Mouse (Mus musculus) embryonic facial prominence, embryonic 10.5 days (tissue): Measurements from ENCODE around the gene Sar1a. TPM values are rescaled to one million over a fixed set of nuclear protein-coding genes. Genes with fewer than 3 reads are reported as not detected.

Experiments
- DNase-seq: peaks from one replicate; pipeline ENCODE4 v3.0.0-alpha.2; 2017; ENCODE audit warnings: low spot score
- H3K27ac ChIP-seq: fragments of 300-500 bp; sonication (generic); replicated peaks from 2 replicates; pipeline ENCODE4 v1.5.1; 2016; ENCODE audit warnings: mild to moderate bottlenecking
- H3K27me3 ChIP-seq: fragments of 300-500 bp; sonication (generic); replicated peaks from 2 replicates; pipeline ENCODE4 v1.6.1; 2016; ENCODE audit warnings: low read depth, mild to moderate bottlenecking; ENCODE audit not compliant: poor library complexity, severe bottlenecking
- H3K36me3 ChIP-seq: fragments of 300-500 bp; sonication (generic); replicated peaks from 2 replicates; pipeline ENCODE4 v1.6.1; 2016; ENCODE audit warnings: mild to moderate bottlenecking, moderate library complexity
- H3K4me1 ChIP-seq: fragments of 300-500 bp; sonication (generic); 2 replicates; pipeline ENCODE4 v1.6.1; 2016
- H3K4me3 ChIP-seq: fragments of 300-500 bp; sonication (generic); 2 replicates; pipeline ENCODE4 v1.5.1; 2016; ENCODE audit warnings: mild to moderate bottlenecking, moderate library complexity
- H3K9me3 ChIP-seq: fragments of 300-500 bp; sonication (generic); 2 replicates; pipeline ENCODE4 v1.6.1; 2016; ENCODE audit warnings: mild to moderate bottlenecking
- WGBS: fragments of 180-500 bp; shearing (Covaris S2); methylation state at CpG from one replicate; pipeline ENCODE4 v1.1.7; 2016; 5-methylcytosine and 5-hydroxymethylcytosine counted together
- polyA plus RNA-seq: library from polyadenylated mRNA; unstranded; fragments of >200 nt; fragmentation: Nextera tagmentation; extraction: Ambion mirVana; gene quantifications from 2 replicates; pipeline ENCODE4 v1.2.1, GENCODE M21; 2016

The Sar1a gene
- polyA plus RNA-seq = 217 and 224 TPM in 2 replicates

GRCm38 (mm10) chr10:61680015-61680913 is at the start of gene Sar1a:
Sar1a (plus strand) TSS chr10:61680299.
- WGBS = under 1% methylated on average over 84 of the region's 84 CpGs
- peaks cover 22% of the 10 kb centered on the region for H3K36me3 ChIP-seq
- H3K4me1 ChIP-seq = peaks cover 21% of the 10 kb centered on the region
- peak within 1 kb of the TSS; percentile 93 for H3K27ac ChIP-seq
- no peaks in the 10 kb centered on the region for H3K9me3 ChIP-seq
- no peaks in the 10 kb centered on the region for H3K27me3 ChIP-seq
- peak within 1 kb of the TSS; percentile 91 for H3K4me3 ChIP-seq
- DNase-seq = peak; percentile 100

- Histone ChIP-seq H3K36me3 (no peaks in the 10 kb centered on the region), H3K27me3 (peaks cover 7% of the 10 kb centered on the region; the same call in 1 of the 2 replicates), H3K9me3 (no peaks in the 10 kb centered on the region), H3K4me1 (peaks cover 9% of the 10 kb centered on the region), H3K27ac (no peak overlapping the region), H3K4me3 (no peak overlapping the region)
- WGBS = 81% methylated on average over 10 of the region's 10 CpGs
- DNase-seq = no peak
Measured at GRCm38 (mm10) chr10:61632445-61632844, 47.7 kb upstream of the Sar1a start.

- Histone ChIP-seq H3K36me3 (no peaks in the 10 kb centered on the region), H3K27me3 (no peaks in the 10 kb centered on the region), H3K4me1 (no peaks in the 10 kb centered on the region), H3K27ac (no peak overlapping the region), H3K9me3 (no peaks in the 10 kb centered on the region), H3K4me3 (no peak overlapping the region)
- no peak for DNase-seq
- WGBS = 80% methylated on average over 7 of the region's 7 CpGs
Measured at GRCm38 (mm10) chr10:61637055-61637454, 43.0 kb upstream of the Sar1a start.

GRCm38 (mm10) chr10:61640363-61640762 is 39.7 kb upstream of the Sar1a start:
- Histone ChIP-seq H3K36me3 (no peaks in the 10 kb centered on the region), H3K27me3 (no peaks in the 10 kb centered on the region), H3K9me3 (no peaks in the 10 kb centered on the region), H3K4me3 (no peak overlapping the region), H3K27ac (no peak overlapping the region), H3K4me1 (no peaks in the 10 kb centered on the region)
- 79% methylated on average over 4 of the region's 4 CpGs for WGBS
- DNase-seq = no peak

- WGBS = 80% methylated on average over 7 of the region's 7 CpGs
- no peak overlapping the region for H3K4me3 ChIP-seq
- no peaks in the 10 kb centered on the region for H3K27me3 ChIP-seq
- no peaks in the 10 kb centered on the region for H3K9me3 ChIP-seq
- peaks cover 8% of the 10 kb centered on the region for H3K36me3 ChIP-seq
- H3K27ac ChIP-seq = no peak overlapping the region
- H3K4me1 ChIP-seq = peaks cover 19% of the 10 kb centered on the region
- no peak for DNase-seq
Measured at GRCm38 (mm10) chr10:61646557-61646956, 33.5 kb upstream of the Sar1a start.

GRCm38 (mm10) chr10:61647790-61648736 is 32.0 kb upstream of the Sar1a start, which contains the start of gene Ppa1:
Ppa1 (plus strand) TSS chr10:61648552.
- Histone ChIP-seq H3K9me3 (no peaks in the 10 kb centered on the region), H3K36me3 (peaks cover 23% of the 10 kb centered on the region), H3K4me1 (peaks cover 19% of the 10 kb centered on the region), H3K27me3 (no peaks in the 10 kb centered on the region), H3K4me3 (peak within 1 kb of the TSS; percentile 86), H3K27ac (peak within 1 kb of the TSS; percentile 92)
- peak; percentile 97 for DNase-seq
- WGBS = 5% methylated on average over 50 of the region's 50 CpGs

GRCm38 (mm10) chr10:61648737-61649645 is 31.1 kb upstream of the Sar1a start:
- 1% methylated on average over 49 of the region's 49 CpGs for WGBS
- H3K4me1 ChIP-seq = peaks cover 19% of the 10 kb centered on the region
- H3K27me3 ChIP-seq = no peaks in the 10 kb centered on the region
- peak overlapping the region; percentile 86 for H3K4me3 ChIP-seq
- DNase-seq = peak; percentile 42
- peaks cover 32% of the 10 kb centered on the region for H3K36me3 ChIP-seq
- H3K27ac ChIP-seq = peak overlapping the region; percentile 92
- H3K9me3 ChIP-seq = no peaks in the 10 kb centered on the region

- H3K9me3 ChIP-seq = no peaks in the 10 kb centered on the region
- H3K27me3 ChIP-seq = no peaks in the 10 kb centered on the region
- peaks cover 10% of the 10 kb centered on the region for H3K4me1 ChIP-seq
- H3K36me3 ChIP-seq = peaks cover 64% of the 10 kb centered on the region
- H3K27ac ChIP-seq = no peak overlapping the region
- DNase-seq = no peak
- WGBS = 92% methylated on average over 4 of the region's 4 CpGs
- H3K4me3 ChIP-seq = no peak overlapping the region
Measured at GRCm38 (mm10) chr10:61654105-61654504, 26.0 kb upstream of the Sar1a start.

GRCm38 (mm10) chr10:61654691-61655090 is 25.4 kb upstream of the Sar1a start:
- H3K4me1 ChIP-seq = peaks cover 5% of the 10 kb centered on the region; the same call in 1 of the 2 replicates
- no peak overlapping the region for H3K27ac ChIP-seq
- no peaks in the 10 kb centered on the region for H3K27me3 ChIP-seq
- no peak for DNase-seq
- 92% methylated on average over 7 of the region's 7 CpGs for WGBS
- H3K4me3 ChIP-seq = no peak overlapping the region
- no peaks in the 10 kb centered on the region for H3K9me3 ChIP-seq
- peaks cover 69% of the 10 kb centered on the region for H3K36me3 ChIP-seq

GRCm38 (mm10) chr10:61655188-61655587 is 24.9 kb upstream of the Sar1a start:
- H3K27me3 ChIP-seq = no peaks in the 10 kb centered on the region

GRCm38 (mm10) chr10:61656928-61657882 is 22.9 kb upstream of the Sar1a start:
- 93% methylated on average over 18 of the region's 18 CpGs for WGBS
- Histone ChIP-seq H3K27ac (no peak overlapping the region), H3K4me1 (no peaks in the 10 kb centered on the region), H3K9me3 (no peaks in the 10 kb centered on the region), H3K36me3 (peaks cover 80% of the 10 kb centered on the region), H3K27me3 (no peaks in the 10 kb centered on the region), H3K4me3 (no peak overlapping the region)
- no peak for DNase-seq

More at GRCm38 (mm10) chr10:61655188-61655587, 24.9 kb upstream of the Sar1a start:
- H3K4me3 ChIP-seq = no peak overlapping the region
- no peak for DNase-seq
- peaks cover 74% of the 10 kb centered on the region for H3K36me3 ChIP-seq
- H3K4me1 ChIP-seq = peaks cover 5% of the 10 kb centered on the region; the same call in 1 of the 2 replicates
- 83% methylated on average over 3 of the region's 3 CpGs for WGBS
- no peaks in the 10 kb centered on the region for H3K9me3 ChIP-seq
- no peak overlapping the region for H3K27ac ChIP-seq
